Mouse (Mus musculus) right cerebral cortex, postnatal 10 days (tissue): ENCODE data around the gene Mical2.

ENCODE experiments used
- DNase-seq, 2 experiments: peaks; one replicate each; pipeline ENCODE4 v3.0.0; 2021; ENCODE audit warnings: low spot score in 2 of 2

Gene Mical2

DNA sequence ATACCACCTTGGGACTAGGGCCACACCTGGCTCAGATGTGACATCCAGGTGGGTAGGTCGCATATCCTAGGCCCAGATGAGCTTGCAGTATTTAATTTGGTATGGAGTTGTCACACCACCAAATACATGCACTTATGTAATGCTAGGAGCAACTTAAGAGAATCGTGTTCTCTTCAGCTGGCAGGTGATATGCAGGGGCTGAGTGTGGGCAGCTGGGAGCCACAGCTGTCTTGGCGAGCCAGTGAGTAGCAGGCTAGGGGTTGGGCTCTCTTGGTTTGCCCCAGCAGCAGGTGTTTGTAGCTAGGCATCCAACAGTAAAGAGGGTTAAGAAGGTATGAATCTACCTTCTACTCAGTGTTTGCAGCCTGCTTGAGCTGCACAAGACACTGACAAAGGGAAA, 49.4 kb downstream of the Mical2 start:
- no peak for DNase-seq

DNA sequence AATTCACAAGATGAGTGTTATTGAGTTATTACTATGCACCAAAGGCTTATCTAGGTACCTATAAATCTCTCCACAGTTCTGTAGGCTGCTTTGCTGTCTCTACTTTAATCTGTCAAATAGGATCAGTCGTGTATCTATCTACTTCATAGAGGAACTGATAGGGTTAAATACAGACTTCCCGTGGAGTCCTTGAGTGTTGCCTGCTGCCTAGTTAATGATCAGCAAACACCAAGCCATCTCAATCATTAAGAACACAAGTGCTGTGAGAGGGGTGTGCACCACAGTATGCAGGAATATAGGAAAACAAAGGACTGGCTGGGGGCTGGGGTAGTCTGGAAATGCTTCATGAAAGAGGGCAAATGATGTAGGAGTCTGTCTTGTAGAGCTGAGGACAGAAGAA, 50.2 kb downstream of the Mical2 start:
- no peak for DNase-seq

DNA sequence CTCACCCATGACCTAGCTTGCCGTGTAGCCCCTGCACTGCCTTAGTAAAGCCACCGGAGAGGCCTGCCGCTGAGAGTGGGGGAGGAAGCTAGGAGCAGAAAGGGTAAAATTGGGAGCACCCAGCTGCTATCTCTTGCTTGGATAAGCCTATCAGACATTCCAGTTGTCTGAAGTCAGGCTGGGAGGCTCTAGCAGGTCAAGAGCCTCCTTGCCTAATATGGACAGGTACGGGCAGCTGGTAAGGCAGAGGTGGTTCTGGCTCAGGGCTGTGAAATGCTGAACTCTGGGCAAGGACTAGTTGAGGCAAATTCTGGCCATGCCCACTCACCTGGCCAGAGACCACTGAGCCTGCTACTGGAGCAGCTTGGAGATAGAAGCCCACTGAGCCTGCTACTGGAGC, 51.2 kb downstream of the Mical2 start:
- DNase-seq: no peak

DNA sequence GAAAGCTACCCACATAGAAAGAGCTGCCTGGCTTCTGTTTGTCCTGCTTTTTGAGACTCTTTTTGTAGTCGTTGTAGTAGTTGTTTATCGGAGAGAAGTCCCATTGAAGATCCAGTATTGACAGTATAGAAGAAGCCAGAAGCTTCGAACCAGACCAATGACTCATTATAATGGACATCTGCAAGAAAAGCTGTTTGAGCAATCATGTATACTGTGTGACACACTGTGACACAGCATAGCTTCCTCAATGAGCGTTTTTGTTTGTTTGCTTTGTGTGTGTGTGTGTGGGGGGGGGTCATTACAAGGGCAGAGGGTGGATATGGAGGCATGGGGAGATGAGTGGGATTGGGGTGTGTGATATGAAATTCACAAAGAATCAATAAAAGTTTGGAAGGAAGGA, 53.0 kb downstream of the Mical2 start:
- no peak for DNase-seq

DNA sequence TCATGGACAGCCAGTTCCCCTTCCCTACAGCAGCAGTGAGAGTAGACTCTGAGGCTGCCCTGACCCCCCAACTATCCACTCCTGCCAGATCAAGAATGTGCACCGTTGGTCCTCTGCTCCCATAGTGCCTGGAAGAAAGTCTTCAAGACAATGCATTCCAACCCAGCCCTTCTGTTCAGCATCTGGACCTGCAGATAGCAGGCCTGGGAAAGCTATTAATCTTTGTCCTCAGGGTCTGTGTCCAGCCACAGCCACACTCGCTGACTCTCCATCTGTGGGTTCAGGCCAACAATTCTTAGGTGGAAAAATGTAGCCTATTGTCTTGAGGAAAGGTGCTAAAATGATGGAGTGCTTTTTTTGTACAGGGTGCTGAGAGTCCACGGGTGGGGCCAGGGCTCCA, 54.8 kb downstream of the Mical2 start:
- no peak for DNase-seq

DNA sequence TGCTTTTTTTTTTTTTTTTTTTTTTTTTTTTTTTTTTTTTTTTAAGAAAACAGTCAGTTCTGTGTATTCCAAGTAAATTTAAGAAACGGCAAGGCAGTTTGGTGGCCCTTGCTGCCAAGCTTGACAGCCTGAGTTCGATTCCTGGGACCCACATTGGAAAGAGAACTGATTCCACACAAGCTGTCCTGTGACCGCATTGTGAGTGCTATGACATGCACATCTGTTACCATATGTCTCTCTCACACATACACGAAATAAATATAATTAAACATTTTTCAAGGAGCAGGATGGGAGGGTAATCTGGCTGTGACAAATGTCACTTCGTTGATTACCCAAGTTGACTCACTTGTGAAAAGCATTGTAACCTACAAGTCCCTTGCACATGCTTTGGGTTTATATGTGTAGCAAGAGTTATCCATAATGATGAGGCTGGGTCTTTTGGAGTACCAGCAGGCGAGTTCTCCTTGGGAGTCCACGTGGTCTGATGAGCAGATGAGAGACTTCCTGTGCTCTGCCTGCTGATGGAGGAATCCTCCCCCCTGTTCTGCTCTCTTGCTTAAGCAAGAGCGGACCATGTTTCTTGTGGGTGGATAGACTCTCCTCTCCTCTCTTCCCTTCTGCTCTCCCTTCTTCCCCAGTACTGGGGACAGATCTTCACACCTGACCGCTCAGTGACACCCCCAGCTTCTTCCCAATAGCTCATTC, 58.1 kb downstream of the Mical2 start:
- peak in 1 of 2 experiments; percentile 62 for DNase-seq

DNA sequence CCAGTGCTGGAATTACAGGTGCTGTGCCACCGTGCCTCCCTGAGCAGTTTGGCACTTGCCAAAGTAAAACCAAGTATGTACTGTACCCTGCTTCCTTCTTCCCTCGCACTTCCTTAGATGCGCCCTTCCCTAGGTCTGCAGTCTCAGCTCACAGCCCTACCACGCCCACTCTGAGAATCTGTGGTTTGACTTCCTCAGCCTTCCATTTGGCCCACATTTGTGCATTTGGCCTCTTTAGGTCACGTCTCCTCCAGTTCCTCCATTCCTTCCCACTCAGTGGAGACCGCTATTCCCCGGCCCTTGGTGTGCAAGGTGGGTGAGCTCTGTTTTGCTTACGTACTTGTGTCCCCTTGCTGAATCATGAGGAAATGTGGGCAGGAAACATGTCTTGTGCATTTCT, 59.9 kb downstream of the Mical2 start:
- DNase-seq: no peak

DNA sequence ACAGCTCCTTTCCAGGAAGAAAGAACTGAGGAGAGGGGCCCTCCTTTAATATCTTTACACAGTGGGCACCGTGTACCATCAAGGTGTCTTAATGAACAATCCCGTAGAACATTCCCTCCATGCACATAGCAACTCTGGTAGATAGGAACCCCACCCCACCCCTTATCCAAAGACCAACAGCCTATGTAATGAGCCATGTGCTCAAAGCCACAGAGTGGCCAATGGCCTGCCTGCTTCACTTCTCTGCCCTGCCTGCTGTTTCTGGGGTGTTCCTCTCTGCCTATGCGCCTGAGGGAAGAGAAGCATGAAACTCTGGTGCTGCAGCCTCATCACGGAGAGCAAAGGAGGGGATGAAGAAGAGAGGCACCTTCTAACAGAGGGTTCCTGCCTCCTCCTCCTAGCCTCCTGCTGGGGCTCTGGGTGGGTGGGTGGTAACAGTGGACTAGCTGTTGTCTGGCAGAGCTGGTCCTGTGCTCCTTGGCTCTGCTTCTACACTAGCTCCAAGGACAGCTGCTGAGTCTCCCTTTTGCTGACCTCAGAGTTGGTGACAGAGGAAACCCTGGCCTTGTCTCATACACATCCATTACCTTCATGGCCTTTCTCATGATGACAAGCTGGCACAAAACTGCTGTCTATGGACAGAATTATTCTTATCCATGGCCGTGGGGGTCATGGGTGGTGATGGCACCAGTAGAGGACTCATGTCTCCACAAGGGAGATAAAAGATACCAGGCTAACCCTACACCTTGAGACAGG, 62.9 kb downstream of the Mical2 start:
- DNase-seq: no peak

DNA sequence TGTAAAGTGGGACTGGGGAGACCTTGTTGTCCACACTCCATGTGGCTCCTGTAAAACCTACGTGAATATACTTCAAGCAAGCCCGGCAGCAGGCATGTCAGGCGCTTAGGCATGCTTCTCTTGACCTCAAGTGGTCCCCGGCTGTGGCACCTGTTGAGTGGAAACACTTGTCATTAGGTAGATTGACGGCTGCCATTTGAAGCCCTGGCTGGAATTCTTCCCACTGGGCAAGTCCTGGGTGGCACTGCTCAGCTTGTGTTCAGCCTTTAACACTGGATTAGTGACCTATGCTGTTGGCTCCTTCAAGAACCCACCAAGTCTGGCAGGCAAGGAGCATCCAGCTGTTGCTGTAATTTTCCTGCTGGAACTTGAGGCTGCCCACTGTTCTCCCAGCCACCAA, 63.9 kb downstream of the Mical2 start:
- no peak for DNase-seq

DNA sequence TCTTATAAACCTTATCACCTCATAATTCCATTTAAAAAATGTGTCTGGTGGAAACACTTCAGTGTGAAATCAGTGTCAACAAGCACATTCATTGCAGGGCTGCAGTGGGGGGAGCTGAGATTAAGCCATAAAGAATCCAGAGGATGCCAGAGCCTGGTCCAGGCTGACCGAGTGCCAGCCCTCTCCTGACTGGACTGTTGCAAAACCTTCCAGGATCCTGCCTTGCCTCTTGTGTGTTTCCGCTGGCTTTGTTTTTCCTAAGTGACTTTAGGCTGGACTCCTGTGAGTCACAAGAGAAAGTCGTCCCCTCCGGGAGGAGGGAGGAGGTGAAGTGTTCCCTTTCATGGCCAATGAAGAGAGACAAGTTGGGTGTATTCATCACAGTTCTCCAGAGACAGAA, 64.3 kb downstream of the Mical2 start:
- DNase-seq: no peak

DNA sequence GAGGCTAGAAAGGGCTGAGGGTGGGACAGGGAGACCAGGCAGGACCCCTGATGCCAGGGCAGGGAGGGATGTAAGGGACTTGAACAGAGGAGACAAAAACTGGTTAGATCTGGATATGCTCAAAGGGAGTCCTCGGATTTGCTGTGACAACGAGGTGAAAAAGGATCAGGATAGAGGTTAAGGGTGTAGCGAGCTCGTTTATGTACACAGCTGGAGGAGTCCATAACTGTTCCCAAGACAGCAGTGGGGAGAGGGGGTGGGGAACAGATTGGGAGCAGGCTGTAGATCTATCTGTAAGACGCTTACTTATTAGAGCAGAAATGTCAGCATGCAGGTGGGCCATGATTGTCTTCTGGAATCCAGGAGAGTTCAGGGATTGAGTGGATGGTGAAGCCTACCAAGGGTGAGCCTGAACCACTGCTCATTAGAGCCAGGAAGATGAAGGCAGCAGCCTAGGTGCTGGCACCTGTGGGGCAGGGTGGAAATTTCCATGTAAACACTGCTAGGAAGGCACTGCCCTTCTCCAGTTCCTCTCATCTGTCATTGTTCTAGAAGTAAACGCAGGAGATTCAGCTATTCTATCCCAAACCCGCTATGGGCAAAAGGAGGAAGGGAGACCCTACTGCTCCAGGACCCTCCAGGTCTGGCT, 67.9 kb downstream of the Mical2 start:
- no peak for DNase-seq

DNA sequence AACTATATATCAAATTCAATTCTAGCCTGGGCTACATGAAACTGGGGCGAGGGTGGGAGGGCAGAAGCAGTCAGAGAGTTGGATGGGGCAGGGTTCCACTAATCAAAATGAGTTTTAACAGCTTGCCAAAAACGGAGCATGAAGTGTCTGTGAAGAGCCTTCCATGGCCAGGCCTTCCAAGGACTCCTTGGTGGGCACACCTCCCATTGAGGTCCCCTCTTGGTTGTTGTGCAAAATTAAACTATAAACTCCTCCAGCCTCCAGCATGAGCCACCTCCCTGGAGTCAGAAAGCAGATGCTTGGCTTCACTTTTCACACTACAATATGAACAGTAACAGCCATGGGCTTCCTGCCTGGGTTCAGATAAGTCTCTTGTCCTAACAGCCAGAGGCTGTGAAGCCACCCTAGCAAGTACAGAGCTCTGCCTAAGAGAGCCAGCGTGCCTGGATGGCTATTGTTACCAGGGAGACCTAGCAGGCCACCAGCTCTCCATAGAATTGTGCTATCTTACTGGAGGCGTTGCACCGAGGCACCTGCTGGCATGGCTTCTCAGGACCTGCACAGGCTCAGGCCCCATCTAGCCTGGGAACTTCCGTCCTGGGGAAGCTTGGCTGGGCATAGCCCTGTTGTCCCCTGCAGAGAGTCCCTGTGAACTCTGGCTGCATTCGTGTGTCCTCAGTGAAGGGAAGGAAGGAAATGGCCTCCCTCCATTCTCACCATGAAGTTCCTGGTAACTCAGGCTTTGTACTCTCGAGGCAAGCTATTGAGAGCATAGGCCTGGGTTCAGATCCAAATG, 70.0 kb downstream of the Mical2 start:
- no peak for DNase-seq

DNA sequence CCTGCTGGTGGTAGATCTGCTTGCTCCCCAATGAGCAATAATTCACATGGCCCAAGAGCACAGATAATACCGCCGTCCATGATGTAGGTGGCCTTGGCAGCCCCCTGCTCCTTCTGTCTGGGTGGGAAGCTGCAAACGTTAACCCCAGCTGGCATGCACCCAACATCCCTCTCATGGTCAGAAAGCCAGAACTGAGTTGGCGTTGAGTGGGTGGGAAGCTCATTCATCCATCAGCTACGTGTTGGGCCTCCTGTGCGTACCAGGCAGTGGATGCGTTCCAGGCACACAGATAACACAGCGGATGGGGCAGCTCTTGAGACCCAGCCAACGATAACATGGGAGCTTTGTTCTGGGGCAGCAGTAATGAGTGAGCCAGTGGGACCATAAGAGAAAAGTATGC, 72.4 kb downstream of the Mical2 start:
- DNase-seq: peak; percentile 69 to 72

DNA sequence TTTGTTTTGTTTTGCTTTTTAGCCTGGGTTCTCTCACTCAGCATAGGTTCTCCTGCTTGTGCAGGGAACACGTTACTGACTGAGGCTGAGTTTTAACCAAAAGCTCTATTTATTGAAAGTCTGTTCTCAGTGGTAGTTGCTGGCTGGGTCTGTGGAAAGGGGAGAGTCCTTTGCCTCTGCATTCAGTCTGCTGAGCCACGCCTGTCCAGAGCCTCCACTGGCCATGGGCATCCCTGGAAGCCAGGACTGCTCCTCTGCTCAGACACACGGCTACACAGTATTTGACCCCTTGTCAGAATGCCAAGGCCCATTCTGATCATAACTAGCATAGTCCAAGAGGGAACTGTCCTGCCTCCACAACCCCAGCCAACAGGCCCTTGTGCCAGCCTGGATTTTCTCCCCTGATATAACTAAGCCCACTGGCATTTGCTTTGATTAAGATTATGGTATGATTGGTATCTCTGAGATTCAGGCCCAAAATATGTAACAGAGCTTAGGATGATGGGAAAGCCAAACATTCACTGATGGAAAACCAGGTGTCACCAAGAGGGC, 73.3 kb downstream of the Mical2 start:
- no peak for DNase-seq

DNA sequence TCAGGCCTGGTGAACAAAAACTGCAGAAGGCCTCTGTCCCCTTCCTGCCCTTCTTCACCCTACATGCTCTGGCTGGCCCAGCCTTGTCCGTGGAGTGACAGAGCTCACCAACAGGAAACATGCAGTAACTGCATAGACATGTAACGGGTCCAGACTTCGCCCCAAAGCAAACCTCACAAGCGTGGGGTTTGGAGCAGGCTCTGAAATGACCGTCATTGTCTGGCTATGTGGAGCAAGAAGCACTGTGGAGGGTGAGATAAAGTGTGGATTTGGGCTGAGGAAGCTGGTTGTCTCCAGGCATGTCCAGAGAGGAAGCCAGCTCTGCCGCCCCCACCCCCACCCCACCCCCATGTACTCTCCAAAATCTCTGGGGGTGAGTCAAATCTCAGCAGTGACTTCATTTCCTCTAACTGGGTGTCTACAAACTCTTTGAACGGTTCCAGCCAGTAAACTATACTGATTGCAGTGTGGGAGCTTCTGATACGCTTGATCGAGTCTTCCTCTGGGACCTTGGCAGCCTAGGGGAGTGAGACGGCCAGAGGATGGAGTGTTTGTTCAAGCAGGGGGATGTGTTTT, 74.0 kb downstream of the Mical2 start:
- no peak for DNase-seq

DNA sequence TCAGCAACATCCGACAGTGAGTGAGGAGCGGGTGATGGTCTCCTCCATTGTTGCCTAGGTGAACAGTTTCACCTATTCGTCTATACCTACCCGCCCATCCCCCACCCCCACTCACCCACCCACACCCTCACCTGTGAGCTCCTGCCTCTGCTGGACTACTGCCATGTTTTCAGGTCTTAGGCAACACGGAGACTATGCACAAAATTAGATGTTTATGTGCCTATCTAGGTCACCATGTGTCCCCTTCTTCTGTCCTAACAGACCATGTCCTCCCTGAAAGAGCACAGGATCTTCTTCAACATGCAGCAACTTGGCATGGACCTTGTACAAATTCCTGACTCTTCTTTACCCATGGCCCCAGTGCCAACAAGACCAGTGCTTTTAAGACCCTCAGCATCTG, 74.5 kb downstream of the Mical2 start:
- DNase-seq: no peak

DNA sequence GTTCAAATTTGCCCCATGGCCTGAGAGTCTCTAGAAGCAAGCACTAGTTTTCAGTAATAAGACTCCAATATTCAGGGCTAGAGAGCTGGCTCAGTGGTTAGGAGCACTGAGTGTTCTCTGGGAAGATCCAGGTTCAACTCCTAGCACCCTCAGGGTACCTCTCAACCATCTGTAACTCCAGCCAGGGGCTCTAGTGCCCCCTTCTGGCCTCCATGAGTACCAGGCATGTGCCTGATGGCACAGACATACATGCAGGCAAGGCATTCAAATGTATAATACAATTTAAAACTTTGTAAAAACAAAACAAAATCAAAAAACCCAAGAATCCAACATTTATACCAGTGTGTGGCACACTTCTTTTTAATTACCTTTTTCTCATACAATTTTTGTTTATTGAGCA, 75.4 kb downstream of the Mical2 start:
- no peak for DNase-seq

DNA sequence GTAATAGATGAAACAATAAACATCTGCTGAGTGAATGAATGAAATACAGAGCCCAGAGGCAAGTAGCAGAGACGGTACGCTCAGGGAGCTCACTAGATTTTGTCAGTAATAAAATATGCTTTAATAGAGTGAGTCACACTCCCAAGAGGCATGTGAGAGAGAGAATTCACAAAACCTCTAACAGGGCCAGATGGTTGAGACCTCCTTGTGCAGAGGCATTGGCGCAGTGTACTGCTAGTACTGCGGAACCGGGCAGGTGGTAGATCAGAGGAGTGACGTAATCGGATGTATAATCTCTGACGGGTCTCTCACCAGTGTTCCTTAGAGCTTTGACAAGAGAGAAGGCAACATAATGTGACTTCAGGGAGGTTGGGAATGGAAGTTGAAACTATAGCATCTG, 78.7 kb downstream of the Mical2 start:
- no peak for DNase-seq

DNA sequence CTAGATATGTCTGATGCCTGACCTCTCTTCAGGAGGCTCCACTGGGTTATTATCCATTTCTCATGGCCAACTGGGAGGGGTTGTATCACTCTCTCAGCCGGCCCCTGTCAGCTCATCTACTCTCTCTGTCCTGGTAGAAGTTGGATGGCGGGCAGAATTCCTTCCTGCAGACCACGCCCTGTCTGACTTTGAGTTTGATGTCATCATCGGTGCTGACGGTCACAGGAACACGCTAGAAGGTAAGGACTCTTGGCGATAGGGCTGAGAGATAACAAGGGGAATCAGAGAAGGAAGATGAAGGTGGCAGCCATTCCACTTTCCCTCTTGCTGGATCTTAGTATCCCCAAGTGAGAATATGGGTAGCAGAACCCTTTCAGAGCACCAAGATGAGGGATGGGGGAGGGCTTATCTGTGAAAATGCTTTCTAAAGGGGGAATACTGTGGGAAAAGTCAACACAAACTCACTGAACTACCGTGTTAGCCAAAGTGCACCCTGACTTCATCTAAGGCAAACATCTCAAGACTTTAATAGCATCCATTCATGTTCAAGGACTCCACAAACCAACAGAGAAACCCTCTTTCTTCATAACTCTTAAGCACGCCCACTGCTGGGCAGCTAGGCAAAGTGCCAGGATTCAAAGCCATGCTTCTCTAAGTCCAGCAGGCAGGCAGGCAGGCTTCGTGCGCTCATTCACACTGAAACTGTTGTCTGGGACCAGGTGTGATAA, 83.8 kb downstream of the Mical2 start:
- DNase-seq: no peak

DNA sequence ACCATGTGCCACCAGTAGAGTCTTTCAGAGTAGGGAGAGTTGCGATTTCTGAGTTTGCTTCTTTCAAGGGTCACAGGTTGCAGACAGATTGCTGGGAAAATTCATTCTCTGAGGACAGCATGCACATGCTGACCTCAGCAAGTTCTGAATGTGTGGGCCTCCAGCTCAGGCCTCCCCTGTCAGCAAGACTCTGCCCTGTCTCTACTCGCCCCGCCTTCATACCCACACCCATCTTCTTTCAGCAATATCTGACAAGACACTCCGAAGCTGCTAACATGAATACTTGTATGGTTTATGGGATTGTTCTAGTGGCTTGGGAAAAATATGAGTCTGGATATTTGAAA, 84.3 kb downstream of the Mical2 start:
- DNase-seq: no peak

DNA sequence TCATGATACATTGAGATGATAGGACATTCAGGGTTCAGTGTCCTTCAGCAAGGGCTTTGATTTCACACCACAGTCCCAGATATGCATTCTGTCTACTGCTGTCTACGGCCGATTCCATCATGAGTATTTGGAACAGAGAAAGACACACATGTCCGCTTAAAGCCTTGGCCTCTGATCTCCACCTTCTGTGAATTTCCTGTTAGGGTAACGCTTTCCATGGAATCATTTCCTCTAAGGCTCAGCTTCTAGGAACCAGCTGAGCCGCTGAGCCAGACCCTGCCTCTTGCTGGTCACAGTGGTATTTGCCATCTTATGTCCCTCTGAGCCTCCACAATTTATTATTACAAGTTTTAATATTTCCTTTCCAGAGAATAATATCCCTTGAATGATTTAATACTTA, 87.6 kb downstream of the Mical2 start:
- DNase-seq: no peak
